Mouse (Mus musculus) Patski (cell line): ENCODE results near the gene Esr1. TPM values are rescaled to one million over a fixed set of nuclear protein-coding genes. Genes with fewer than 3 reads are reported as not detected.

Experiments used
- ATAC-seq: fragments of 100-300 bp; one replicate; pipeline ENCODE4 v1.8.0; 2021
- CTCF ChIA-PET: fragments of 350-600 bp; sonication (Branson Sonifier 250); formaldehyde crosslinking; loops from one replicate; lab custom pipeline; 2022; ENCODE audit warnings: inconsistent platforms; lab: Charles Lee
- POLR2A ChIA-PET: fragments of 350-600 bp; sonication (Branson Sonifier 250); formaldehyde crosslinking; loops from one replicate; lab custom pipeline; 2022; ENCODE audit warnings: antibody characterized with exemption, inconsistent platforms; lab: Charles Lee
- DNase-seq: peaks from one replicate; pipeline ENCODE4 v3.0.0-alpha.2; 2011; ENCODE audit warnings: low read depth, low spot score
- H3K27me3 ChIP-seq: fragments of 371-371 bp; one replicate; pipeline ENCODE4 v1.5.1; 2021
- CTCF ChIP-seq: fragments of 100-300 bp; IDR thresholded peaks from one replicate; pipeline ENCODE4 v1.5.1; 2021
- in situ Hi-C: fragments of 300-500 bp; cut with MboI; formaldehyde crosslinking; loops from 3 replicates; pipeline ENCODE4 v1.11.1; 2018; ENCODE audit warnings: low pct_unique_long_range_greater_than_20kb, mixed read lengths
- polyA plus RNA-seq: library from polyadenylated mRNA; unstranded; gene quantifications from one replicate; pipeline ENCODE4 v1.2.3, GENCODE M21; 2021

The Esr1 gene
- polyA plus RNA-seq, 1 experiment from 2014 or later = 0.18 TPM

DNA sequence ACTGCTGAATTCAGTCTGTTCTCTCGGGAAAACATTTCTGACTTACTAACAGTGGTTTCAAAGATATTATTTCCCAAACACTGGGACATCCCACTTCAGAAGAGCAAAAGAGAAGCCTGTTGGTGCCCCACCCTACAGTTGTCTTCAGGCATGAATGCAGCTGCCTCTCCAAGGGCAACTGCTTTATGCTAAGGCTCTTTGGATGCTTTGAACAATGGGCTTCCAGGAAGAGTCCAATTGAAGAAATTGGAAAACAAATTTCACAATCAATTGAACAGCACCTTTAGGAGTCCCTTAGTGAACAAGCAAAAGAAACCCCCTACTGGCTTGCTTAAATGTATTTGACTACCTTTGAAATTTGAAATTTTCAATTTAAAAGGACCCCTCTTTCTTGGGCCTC is 415.8 kb downstream of the Esr1 start:
- ATAC-seq (no peak), DNase-seq (no peak)
- ChIA-PET POLR2A (no interaction called here), CTCF (no interaction called here)
- no peak for TF ChIP-seq CTCF
- in situ Hi-C loops = no loop called here
- H3K27me3 ChIP-seq = no peaks in the 10 kb centered on the region

GRCm38 (mm10) chr10:5028301-5028700 is 416.9 kb downstream of the Esr1 start:
- TF ChIP-seq CTCF = no peak
- in situ Hi-C loops = no loop called here
- POLR2A ChIA-PET = interaction anchor here (0.6 kb wide), 1 partner anchor 401 kb away, joined by 3 read pairs; no protein-coding TSS in a partner anchor
- ATAC-seq = no peak
- DNase-seq = no peak
- CTCF ChIA-PET = no interaction called here
- H3K27me3 ChIP-seq = no peaks in the 10 kb centered on the region

DNA sequence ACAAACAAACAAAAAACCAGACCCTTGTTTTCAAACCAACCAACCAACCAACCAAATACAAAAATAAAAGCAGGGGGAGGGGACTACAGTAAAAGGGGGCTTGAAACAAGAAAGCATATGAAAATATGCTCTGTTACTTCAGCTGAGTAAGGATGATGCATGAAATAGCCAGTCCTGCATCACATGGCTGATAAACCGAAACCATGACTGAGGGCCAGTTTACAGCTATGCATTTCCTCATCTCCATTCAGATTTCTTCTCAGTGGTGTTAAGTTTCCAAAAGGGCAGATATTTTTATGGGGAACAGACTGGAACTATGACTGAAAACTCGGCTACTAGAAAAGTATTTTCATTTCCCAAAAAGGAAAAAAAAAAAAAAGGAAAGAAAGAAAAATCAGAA is 417.8 kb downstream of the Esr1 start:
- no peak for TF ChIP-seq CTCF
- no peaks in the 10 kb centered on the region for H3K27me3 ChIP-seq
- no peak for DNase-seq
- CTCF ChIA-PET = interaction anchor here (0.6 kb wide), 1 partner anchor 412 kb away, joined by 3 read pairs; no protein-coding TSS in a partner anchor
- POLR2A ChIA-PET = no interaction called here
- in situ Hi-C loops = no loop called here
- ATAC-seq = no peak

DNA sequence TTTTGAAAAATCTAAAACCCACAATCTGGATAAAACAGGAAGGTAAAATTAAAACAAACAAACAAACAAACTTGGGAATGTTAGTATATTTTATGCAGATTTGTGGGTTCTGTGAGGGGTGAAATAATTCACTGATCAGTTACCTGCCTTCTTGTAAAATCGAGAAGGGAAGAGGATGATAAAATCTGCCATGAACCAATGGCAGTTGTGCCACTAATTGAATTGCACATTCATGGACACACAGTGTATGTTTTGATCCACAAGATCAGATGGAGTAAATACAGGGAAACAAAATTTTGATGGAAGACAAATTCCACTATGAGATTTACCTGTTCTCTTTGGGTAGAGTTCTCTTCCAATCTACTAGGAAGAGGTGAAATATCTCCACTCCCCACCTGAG is 418.5 kb downstream of the Esr1 start:
- no peaks in the 10 kb centered on the region for H3K27me3 ChIP-seq
- TF ChIP-seq CTCF = no peak
- in situ Hi-C loops = no loop called here
- ChIA-PET POLR2A (no interaction called here), CTCF (interaction anchor here (0.6 to 1.4 kb wide), 2 partner anchors 11 to 413 kb away, joined by 3 to 4 read pairs; no protein-coding TSS in a partner anchor)
- ATAC-seq (no peak), DNase-seq (no peak)

DNA sequence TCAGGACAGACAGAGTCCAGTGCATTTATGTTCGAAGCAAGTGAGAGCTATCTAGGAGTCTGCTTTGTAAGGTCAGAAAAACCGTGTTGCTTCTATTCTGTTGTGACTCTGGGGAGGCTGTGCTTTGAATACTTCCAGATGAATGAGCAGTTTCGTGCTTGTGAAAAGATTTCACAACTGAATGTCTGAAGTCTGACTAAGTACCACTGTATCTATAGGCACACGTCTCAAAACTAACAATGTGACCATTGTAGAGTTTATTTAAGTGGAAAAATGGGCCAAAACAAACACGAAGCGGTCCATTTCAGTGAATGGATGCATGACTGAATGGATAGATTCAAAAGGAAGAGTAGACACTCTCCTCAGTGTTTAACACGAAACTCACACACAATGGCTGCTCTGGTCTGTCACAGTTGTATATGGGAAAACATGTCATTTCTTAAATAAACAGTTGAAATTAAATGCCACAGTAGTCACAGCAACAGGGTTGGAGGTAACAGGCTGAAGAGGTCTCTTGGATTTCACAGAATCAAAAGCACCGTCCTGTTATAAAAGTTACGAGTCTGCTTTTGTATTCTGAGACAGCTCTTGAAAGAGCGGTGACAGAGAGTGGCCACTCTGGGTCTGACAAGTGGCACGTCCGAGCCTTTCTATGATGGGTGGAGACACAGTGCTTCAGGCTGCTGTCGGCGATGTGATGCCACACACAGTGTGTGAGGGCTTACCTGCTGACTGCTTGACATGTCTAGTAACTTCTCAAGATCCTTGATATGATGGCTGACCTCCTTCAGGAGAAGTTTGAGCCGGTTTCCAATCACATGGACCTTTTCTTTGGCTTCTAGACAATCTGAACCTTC is 421.0 kb downstream of the Esr1 start:
- ATAC-seq (no peak), DNase-seq (no peak)
- CTCF ChIA-PET = interaction anchor here (1.0 kb wide), 1 partner anchor 9 kb away, joined by 3 read pairs; no protein-coding TSS in a partner anchor
- TF ChIP-seq CTCF = no peak
- POLR2A ChIA-PET = no interaction called here
- in situ Hi-C loops = no loop called here
- no peaks in the 10 kb centered on the region for H3K27me3 ChIP-seq

- no peak for TF ChIP-seq CTCF
- in situ Hi-C loops = no loop called here
These were observed 429.9 kb downstream of the Esr1 start for GRCm38 (mm10) chr10:5041254-5041653.

GRCm38 (mm10) chr10:5044481-5044880 is 433.1 kb downstream of the Esr1 start:
- H3K27me3 ChIP-seq = no peaks in the 10 kb centered on the region
- in situ Hi-C loops = no loop called here
- TF ChIP-seq CTCF = no peak
- POLR2A ChIA-PET = no interaction called here
- CTCF ChIA-PET = interaction anchor here (1.1 kb wide), 1 partner anchor 28 kb away, joined by 4 read pairs; no protein-coding TSS in a partner anchor
- DNase-seq (no peak), ATAC-seq (no peak)

More at GRCm38 (mm10) chr10:5041254-5041653, 429.9 kb downstream of the Esr1 start:
- no peak for DNase-seq
- no peak for ATAC-seq
- CTCF ChIA-PET = no interaction called here
- POLR2A ChIA-PET = no interaction called here
- H3K27me3 ChIP-seq = no peaks in the 10 kb centered on the region

- in situ Hi-C loops = no loop called here
- no peaks in the 10 kb centered on the region for H3K27me3 ChIP-seq
- DNase-seq = no peak
- ATAC-seq = no peak
- no peak for TF ChIP-seq CTCF
- ChIA-PET CTCF (no interaction called here), POLR2A (no interaction called here)
These were observed 433.8 kb downstream of the Esr1 start for GRCm38 (mm10) chr10:5045213-5045612.

- H3K27me3 ChIP-seq = no peaks in the 10 kb centered on the region
- ChIA-PET POLR2A (no interaction called here), CTCF (no interaction called here)
- in situ Hi-C loops = no loop called here
- ATAC-seq (no peak), DNase-seq (no peak)
- TF ChIP-seq CTCF = no peak
These were observed 434.3 kb downstream of the Esr1 start for GRCm38 (mm10) chr10:5045671-5046070.

Other genes starting within 250 kb of the Esr1 start
- gene Zbtb2, start 223.5 kb upstream of the Esr1 start, polyA plus RNA-seq = 19.0 TPM
- gene Rmnd1, start 179.2 kb upstream of the Esr1 start, polyA plus RNA-seq = 39.2 TPM
- 26.5 TPM for gene Armt1, start 179.1 kb upstream of the Esr1 start, polyA plus RNA-seq
- 0.37 TPM for gene Ccdc170, start 129.1 kb upstream of the Esr1 start, polyA plus RNA-seq